Mouse (Mus musculus) midbrain, embryonic 16.5 days (tissue): ENCODE measurements around the gene Mlst8. TPM values are rescaled to one million over a fixed set of nuclear protein-coding genes. Genes with fewer than 3 reads are reported as not detected.
A peak's percentile ranks its signal among the peaks of the same experiment; 100 is the strongest.
"Not testable (repeated sequence)": the region's sequence is repeated elsewhere in the genome, so short reads cannot be mapped to it uniquely, and the experiment has no call there.

Experiments
- ATAC-seq: fragments of 200-750 bp; cut with Nextera tagmentation; 2 replicates; pipeline ENCODE4 v1.8.0; 2017; ENCODE audit warnings: moderate TSS enrichment
- H3K27ac ChIP-seq: fragments of 300-500 bp; sonication (generic); 2 replicates; pipeline ENCODE4 v1.5.1; 2014; ENCODE audit warnings: mild to moderate bottlenecking, low read length, mixed read lengths
- H3K27me3 ChIP-seq: fragments of 300-500 bp; sonication (generic); 2 replicates; pipeline ENCODE4 v1.6.1; 2014; ENCODE audit warnings: low read depth, low read length, mixed read lengths; ENCODE audit not compliant: control insufficient read depth, insufficient read depth
- H3K36me3 ChIP-seq: fragments of 300-500 bp; sonication (generic); 2 replicates; pipeline ENCODE4 v1.6.1; 2014; ENCODE audit warnings: mild to moderate bottlenecking, low read length, moderate library complexity, mixed read lengths; ENCODE audit not compliant: control insufficient read depth, insufficient read depth
- H3K4me1 ChIP-seq: fragments of 300-500 bp; sonication (generic); 2 replicates; pipeline ENCODE4 v1.6.1; 2014; ENCODE audit warnings: mild to moderate bottlenecking, low read length, mixed read lengths; ENCODE audit not compliant: control insufficient read depth, insufficient read depth
- H3K4me2 ChIP-seq: fragments of 300-500 bp; sonication (generic); 2 replicates; pipeline ENCODE4 v1.6.1; 2014; ENCODE audit warnings: mild to moderate bottlenecking, low read length, mixed read lengths
- H3K4me3 ChIP-seq: fragments of 300-500 bp; sonication (generic); 2 replicates; pipeline ENCODE4 v1.5.1; 2014; ENCODE audit warnings: low read depth, mild to moderate bottlenecking, low read length, moderate library complexity, mixed read lengths
- H3K9ac ChIP-seq: fragments of 300-500 bp; sonication (generic); 2 replicates; pipeline ENCODE4 v1.6.1; 2014; ENCODE audit warnings: low read depth, low read length, mixed read lengths
- H3K9me3 ChIP-seq: fragments of 300-500 bp; sonication (generic); replicated peaks from 2 replicates; pipeline ENCODE4 v1.6.1; 2014; ENCODE audit warnings: mild to moderate bottlenecking, low read length, mixed read lengths; ENCODE audit not compliant: control insufficient read depth, poor library complexity, severe bottlenecking
- WGBS: fragments of 180-500 bp; shearing (Covaris S2); extraction: QIAGEN DNeasy Blood & Tissue Kit; methylation state at CpG from one replicate; pipeline ENCODE4 v1.1.7; 2014; 5-methylcytosine and 5-hydroxymethylcytosine counted together
- polyA plus RNA-seq: library from polyadenylated mRNA; unstranded; fragments of >200 nt; fragmentation: Nextera tagmentation; extraction: Ambion mirVana; gene quantifications from 2 replicates; pipeline ENCODE4 v1.2.1, GENCODE M21; 2015

Mlst8 gene
- polyA plus RNA-seq, 1 experiment from 2014 or later, result 37.2 TPM

GRCm38 (mm10) chr17:24442107-24442506, 36.8 kb downstream of the Mlst8 start:
- no peak overlapping the region for H3K4me3 ChIP-seq
- no peak for ATAC-seq
- 93% methylated on average over 14 of the region's 14 CpGs for WGBS
- H3K27ac ChIP-seq, result no peak overlapping the region
- no peaks in the 10 kb centered on the region for H3K4me1 ChIP-seq
- H3K36me3 ChIP-seq, result peaks cover 52% of the 10 kb centered on the region
- no peaks in the 10 kb centered on the region for H3K9me3 ChIP-seq
- no peak overlapping the region for H3K9ac ChIP-seq
- H3K4me2 ChIP-seq, result no peak overlapping the region
- no peaks in the 10 kb centered on the region for H3K27me3 ChIP-seq

DNA sequence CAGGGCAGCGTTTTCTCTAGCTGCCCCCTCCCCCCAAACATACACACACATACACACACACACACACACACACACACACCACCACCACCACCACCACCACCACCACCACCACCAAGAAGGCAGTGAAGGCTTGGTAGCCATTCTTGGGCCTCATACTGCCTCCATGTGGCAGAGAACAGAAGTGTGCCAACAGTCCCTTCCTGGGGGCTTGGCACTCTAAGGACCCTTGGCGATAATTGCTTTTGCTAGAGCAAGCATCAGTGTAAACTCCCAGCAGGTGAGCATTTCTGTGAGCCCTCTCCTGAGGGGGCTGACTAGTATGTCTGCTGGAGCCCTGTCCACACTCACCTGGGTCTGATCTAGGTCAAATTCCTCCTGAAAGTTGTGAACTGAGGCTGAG, 37.7 kb downstream of the Mlst8 start:
- Histone ChIP-seq H3K9me3 (no peaks in the 10 kb centered on the region), H3K4me1 (no peaks in the 10 kb centered on the region), H3K27ac (no peak overlapping the region), H3K36me3 (peaks cover 43% of the 10 kb centered on the region), H3K9ac (no peak overlapping the region), H3K27me3 (no peaks in the 10 kb centered on the region), H3K4me3 (no peak overlapping the region), H3K4me2 (no peak overlapping the region)
- WGBS, result 49% methylated on average over 2 of the region's 2 CpGs
- ATAC-seq, result no peak

- no peak overlapping the region for H3K9ac ChIP-seq
- WGBS, result 94% methylated on average over 8 of the region's 8 CpGs
- no peak overlapping the region for H3K4me3 ChIP-seq
- H3K9me3 ChIP-seq, result no peaks in the 10 kb centered on the region
- ATAC-seq, result no peak
- H3K27ac ChIP-seq, result no peak overlapping the region
- no peak overlapping the region for H3K4me2 ChIP-seq
- no peaks in the 10 kb centered on the region for H3K27me3 ChIP-seq
- peaks cover 36% of the 10 kb centered on the region for H3K36me3 ChIP-seq
- no peaks in the 10 kb centered on the region for H3K4me1 ChIP-seq
These were observed 38.5 kb downstream of the Mlst8 start for GRCm38 (mm10) chr17:24440377-24440776.

- Histone ChIP-seq H3K9me3 (no peaks in the 10 kb centered on the region), H3K27ac (no peak overlapping the region), H3K36me3 (peaks cover 10% of the 10 kb centered on the region), H3K4me3 (no peak overlapping the region), H3K9ac (no peak overlapping the region), H3K27me3 (no peaks in the 10 kb centered on the region), H3K4me2 (no peak overlapping the region), H3K4me1 (no peaks in the 10 kb centered on the region)
- peak; percentile 43; the same call in 1 of the 2 replicates for ATAC-seq
- WGBS, result 76% methylated on average over 5 of the region's 5 CpGs
These were observed 41.9 kb downstream of the Mlst8 start for GRCm38 (mm10) chr17:24437016-24437415.

- 76% methylated on average over 14 of the region's 14 CpGs for WGBS
- Histone ChIP-seq H3K27me3 (no peaks in the 10 kb centered on the region), H3K4me3 (no peak overlapping the region), H3K4me1 (peaks cover 11% of the 10 kb centered on the region; the same call in 1 of the 2 replicates), H3K9me3 (no peaks in the 10 kb centered on the region), H3K36me3 (peaks cover 8% of the 10 kb centered on the region; the same call in 1 of the 2 replicates), H3K27ac (no peak overlapping the region), H3K9ac (no peak overlapping the region), H3K4me2 (no peak overlapping the region)
- no peak for ATAC-seq
These were observed 49.5 kb downstream of the Mlst8 start for GRCm38 (mm10) chr17:24429201-24429983.

DNA sequence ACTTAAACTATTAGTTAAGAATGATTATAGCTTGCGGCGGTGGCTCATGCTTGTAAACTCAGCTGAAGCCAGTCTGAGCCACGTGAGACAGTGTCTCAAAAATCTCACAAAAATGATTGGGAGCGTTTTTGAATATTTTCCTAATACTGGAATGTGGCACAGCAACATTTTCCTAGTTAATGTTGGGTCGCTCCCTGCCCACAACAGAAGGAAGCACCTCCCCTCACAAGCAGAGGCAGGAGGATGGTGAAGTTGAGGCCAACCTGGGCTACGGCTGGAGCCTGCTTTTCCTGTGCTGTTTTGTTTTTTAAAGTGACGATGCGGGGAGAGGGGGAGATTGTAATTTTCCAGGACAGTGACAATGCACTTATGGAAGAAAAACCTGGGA, 51.7 kb downstream of the Mlst8 start:
- Histone ChIP-seq H3K4me3 (peak overlapping the region; percentile 65), H3K36me3 (peaks cover 20% of the 10 kb centered on the region), H3K4me1 (peaks cover 11% of the 10 kb centered on the region; the same call in 1 of the 2 replicates), H3K4me2 (peak overlapping the region; percentile 68), H3K9me3 (no peaks in the 10 kb centered on the region), H3K9ac (peak overlapping the region; percentile 88; the same call in 1 of the 2 replicates), H3K27me3 (no peaks in the 10 kb centered on the region), H3K27ac (peak overlapping the region; percentile 92; the same call in 1 of the 2 replicates)
- ATAC-seq, result no peak
- 5% methylated on average over 8 of the region's 8 CpGs for WGBS

- Histone ChIP-seq H3K4me3 (peak within 1 kb of the TSS; percentile 65), H3K4me1 (peaks cover 11% of the 10 kb centered on the region; the same call in 1 of the 2 replicates), H3K36me3 (peaks cover 21% of the 10 kb centered on the region), H3K9ac (peak within 1 kb of the TSS; percentile 88), H3K4me2 (peak within 1 kb of the TSS; percentile 68), H3K9me3 (no peaks in the 10 kb centered on the region), H3K27me3 (no peaks in the 10 kb centered on the region), H3K27ac (peak within 1 kb of the TSS; percentile 92)
- peak; percentile 95 for ATAC-seq
- under 1% methylated on average over 45 of the region's 48 CpGs for WGBS
These were observed 52.3 kb downstream of the Mlst8 start, which contains the start of gene Eci1 for GRCm38 (mm10) chr17:24426471-24427169. TSS of gene Eci1 (plus strand) at chr17:24426641.

GRCm38 (mm10) chr17:24425905-24426304, 53.0 kb downstream of the Mlst8 start:
- Histone ChIP-seq H3K9me3 (no peaks in the 10 kb centered on the region), H3K36me3 (peaks cover 28% of the 10 kb centered on the region), H3K4me1 (peaks cover 11% of the 10 kb centered on the region; the same call in 1 of the 2 replicates), H3K9ac (no peak overlapping the region), H3K4me2 (no peak overlapping the region; the same call in 1 of the 2 replicates), H3K4me3 (no peak overlapping the region), H3K27me3 (no peaks in the 10 kb centered on the region), H3K27ac (no peak overlapping the region)
- ATAC-seq, result no peak
- 91% methylated on average over 7 of the region's 7 CpGs for WGBS

- Histone ChIP-seq H3K4me1 (peaks cover 11% of the 10 kb centered on the region; the same call in 1 of the 2 replicates), H3K36me3 (peaks cover 33% of the 10 kb centered on the region)
- not testable (repeated sequence) for H3K9ac ChIP-seq, H3K9me3 ChIP-seq, H3K27ac ChIP-seq, H3K4me2 ChIP-seq, H3K27me3 ChIP-seq, H3K4me3 ChIP-seq, ATAC-seq
- WGBS, result 93% methylated on average over 4 of the region's 8 CpGs
These were observed 53.6 kb downstream of the Mlst8 start for GRCm38 (mm10) chr17:24425326-24425725.
